Mouse (Mus musculus) megakaryocyte, embryonic 14.5 days (primary cell): Measurements from ENCODE around the gene Myadm.

ENCODE experiments used
- FLI1 ChIP-seq: IDR thresholded peaks from 2 replicates; pipeline ENCODE4 v1.6.1; 2012; ENCODE audit warnings: low read length, inconsistent platforms, mixed read lengths
- GATA1 ChIP-seq: IDR thresholded peaks from 3 replicates; pipeline ENCODE4 v1.6.1; 2012; ENCODE audit warnings: mixed read lengths, low read length, inconsistent platforms, borderline replicate concordance

DNA sequence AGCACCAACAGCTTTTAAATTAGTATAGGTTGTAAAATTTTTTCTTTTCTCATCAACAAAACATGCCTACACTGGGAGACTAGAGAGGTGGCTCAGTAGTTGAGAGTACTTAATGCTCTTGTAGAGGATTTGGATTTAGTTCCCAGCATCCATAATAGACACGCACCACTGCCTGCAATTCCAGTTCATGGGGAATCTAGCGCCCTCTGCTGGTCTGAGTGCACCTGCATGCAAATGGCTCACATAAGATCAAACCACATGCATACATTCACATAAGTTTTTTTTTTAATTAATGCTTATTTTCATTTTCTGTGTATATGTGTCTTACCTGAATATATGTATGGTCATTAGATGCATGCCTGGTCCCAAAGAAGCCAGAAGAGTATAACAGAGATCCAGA lies 26.1 kb upstream of the Myadm start:
- TF ChIP-seq GATA1 (no peak), FLI1 (no peak)
